Mouse (Mus musculus) bone marrow, adult 2 months (tissue): Measurements from ENCODE around the gene Zfp207. TPM values are rescaled to one million over a fixed set of nuclear protein-coding genes. Genes with fewer than 3 reads are reported as not detected.
"Not testable (repeated sequence)": the region's sequence is repeated elsewhere in the genome, so short reads cannot be mapped to it uniquely, and the experiment has no call there.

ENCODE experiments used
- H3K27ac ChIP-seq: fragments of 200-500 bp; 2 replicates; pipeline ENCODE4 v1.5.1; 2012; ENCODE audit warnings: low read depth, mild to moderate bottlenecking, control low read depth, inconsistent platforms, low read length; ENCODE audit not compliant: control insufficient read depth, poor library complexity, insufficient read depth
- H3K4me1 ChIP-seq: fragments of 200-500 bp; 2 replicates; pipeline ENCODE4 v1.6.1; 2011; ENCODE audit warnings: low read length; ENCODE audit not compliant: control insufficient read depth, insufficient read depth
- H3K4me3 ChIP-seq: fragments of 200-500 bp; replicated peaks from 2 replicates; pipeline ENCODE3; 2011; ENCODE audit warnings: mild to moderate bottlenecking, low read depth, low read length, control low read depth; ENCODE audit not compliant: control insufficient read depth
- CTCF ChIP-seq: fragments of 200-500 bp; IDR thresholded peaks from 2 replicates; pipeline ENCODE4 v1.5.1; 2011; ENCODE audit warnings: low read length, control low read depth; ENCODE audit not compliant: control insufficient read depth, insufficient read depth
- POLR2A ChIP-seq: fragments of 200-500 bp; IDR thresholded peaks from 2 replicates; pipeline ENCODE4 v1.6.1; 2011; ENCODE audit warnings: low read depth, mild to moderate bottlenecking, control low read depth, low read length, borderline replicate concordance; ENCODE audit not compliant: control insufficient read depth
- WGBS: fragments of 180-500 bp; shearing (Covaris S2); methylation state at CpG from one replicate; pipeline ENCODE4 v1.1.7; 2018; 5-methylcytosine and 5-hydroxymethylcytosine counted together
- polyA plus RNA-seq: library from polyadenylated mRNA; stranded (reverse); fragments of >200 nt; gene quantifications from 2 replicates; pipeline ENCODE4 v1.2.4, GENCODE M21; 2011; ENCODE audit warnings: low replicate concordance; ENCODE audit not compliant: missing spikeins, insufficient read depth, insufficient read length

Zfp207 gene
- polyA plus RNA-seq, 1 experiment, result 103 TPM

DNA sequence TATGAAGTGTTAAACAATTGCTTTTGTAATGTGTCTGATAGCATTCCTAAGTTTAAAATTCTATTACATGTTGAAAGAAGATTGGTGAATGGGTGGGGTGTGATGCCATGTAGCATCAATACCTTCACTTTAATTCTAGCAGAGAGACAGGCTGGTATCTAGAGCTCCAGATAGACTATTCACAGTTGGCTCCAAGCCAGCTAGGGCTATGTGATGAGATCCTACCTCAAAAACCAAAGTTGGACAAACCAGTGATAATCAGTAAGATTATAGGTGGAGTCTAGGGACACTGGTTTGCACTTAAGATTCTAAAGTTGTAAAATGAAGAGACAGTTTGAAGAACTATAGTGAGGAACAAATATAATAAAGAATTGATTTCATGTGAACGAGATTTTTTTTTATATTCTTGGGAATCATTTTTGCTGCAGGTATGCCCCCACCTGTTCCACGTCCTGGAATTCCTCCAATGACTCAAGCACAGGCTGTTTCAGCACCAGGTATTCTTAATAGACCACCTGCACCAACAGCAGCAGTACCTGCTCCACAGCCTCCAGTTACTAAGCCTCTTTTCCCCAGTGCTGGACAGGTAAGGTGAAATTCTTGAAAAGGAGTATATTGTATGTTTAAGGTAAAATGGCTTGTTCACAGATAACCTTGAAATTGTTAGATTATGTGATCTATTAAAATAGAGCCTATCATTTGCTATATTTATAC lies 8.5 kb downstream of the Zfp207 start:
- Histone ChIP-seq H3K4me1 (no peaks in the 10 kb centered on the region; the same call in 1 of the 2 replicates), H3K4me3 (no peak overlapping the region), H3K27ac (no peak overlapping the region)
- TF ChIP-seq POLR2A (no peak), CTCF (no peak)
- WGBS, result 88% methylated on average over 2 of the region's 2 CpGs

DNA sequence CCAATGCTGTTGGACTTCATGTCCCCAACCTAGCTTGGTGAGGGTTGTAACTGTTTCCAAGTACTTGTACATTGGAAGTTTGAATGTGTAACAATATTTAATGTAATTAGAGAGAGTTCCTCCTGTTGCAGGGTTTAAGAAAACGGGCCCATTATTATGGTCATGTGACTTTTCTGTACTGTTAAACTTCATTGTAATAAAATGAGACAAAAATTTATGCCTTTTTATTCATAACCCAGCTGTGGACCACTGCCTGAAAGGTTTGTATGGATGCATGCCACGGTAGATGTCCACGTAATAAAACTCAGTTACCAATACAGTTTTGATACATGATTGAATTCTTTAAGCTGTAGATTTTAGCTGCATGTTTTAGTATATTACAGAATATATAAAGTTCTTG lies 12.9 kb downstream of the Zfp207 start:
- Histone ChIP-seq H3K4me3 (no peak overlapping the region), H3K27ac (no peak overlapping the region), H3K4me1 (no peaks in the 10 kb centered on the region)
- no peak for TF ChIP-seq POLR2A
- WGBS, result 87% methylated on average over 3 of the region's 3 CpGs

DNA sequence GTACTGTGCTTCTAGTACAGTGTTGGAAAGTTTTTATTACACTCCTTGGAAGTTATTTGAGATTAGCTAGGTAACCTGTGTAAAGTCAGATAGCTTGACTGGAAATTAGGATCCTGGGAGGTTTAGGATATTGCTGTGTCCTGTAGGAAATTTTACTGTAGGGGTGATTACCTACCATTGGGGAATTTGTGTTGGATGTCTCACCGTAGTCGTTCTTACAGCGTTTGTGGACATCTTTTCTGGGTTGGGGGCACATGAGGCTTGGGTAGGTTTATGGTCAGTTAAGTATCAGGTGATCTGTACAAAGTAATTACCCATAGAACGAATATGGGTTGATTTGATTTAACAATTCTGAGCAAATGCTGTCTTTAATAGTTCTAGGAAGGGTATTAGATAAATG lies 13.5 kb downstream of the Zfp207 start:
- no peak overlapping the region for H3K4me3 ChIP-seq
- WGBS, result 87% methylated on average over 4 of the region's 4 CpGs
- no peak overlapping the region for H3K27ac ChIP-seq
- H3K4me1 ChIP-seq, result no peaks in the 10 kb centered on the region
- no peak for TF ChIP-seq CTCF
- no peak for TF ChIP-seq POLR2A

DNA sequence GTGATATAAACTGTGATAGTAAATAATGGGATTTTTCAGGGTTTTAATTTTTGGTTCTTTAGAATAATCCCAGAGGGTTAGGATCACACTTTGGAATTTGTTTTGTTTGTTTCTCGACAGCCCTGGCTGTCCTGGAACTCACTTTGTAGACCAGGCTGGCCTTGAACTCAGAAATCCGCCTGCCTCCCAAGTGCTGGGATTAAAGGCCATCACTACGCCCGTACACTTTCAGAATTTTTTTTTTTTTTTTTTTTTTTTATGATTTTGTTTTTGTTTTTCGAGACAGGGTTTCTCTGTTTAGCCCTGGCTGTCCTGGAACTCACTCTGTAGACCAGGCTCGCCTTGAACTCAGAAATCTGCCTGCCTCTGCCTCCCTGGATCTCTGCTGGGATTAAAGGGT lies 24.8 kb downstream of the Zfp207 start:
- not testable (repeated sequence) for H3K4me3 ChIP-seq, H3K4me1 ChIP-seq, H3K27ac ChIP-seq
- 95% methylated on average over 6 of the region's 6 CpGs for WGBS

DNA sequence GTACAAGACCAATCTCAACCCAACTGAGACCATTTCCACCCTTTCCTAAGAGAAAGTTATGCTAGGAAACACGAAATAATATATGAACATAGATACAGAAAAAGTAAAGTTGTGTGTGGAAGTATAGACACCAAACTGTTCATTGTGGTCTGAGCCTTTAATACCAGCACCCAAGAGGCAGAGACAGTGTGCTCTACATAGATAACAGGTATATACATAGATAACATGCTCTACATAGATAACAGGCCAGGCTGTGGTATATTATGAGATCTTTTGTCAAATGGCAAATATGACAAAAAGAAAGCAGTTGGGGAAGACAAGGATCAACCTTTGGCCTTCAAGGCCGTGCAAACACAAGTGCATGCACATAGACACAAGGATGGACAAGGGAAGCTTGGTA lies 27.3 kb downstream of the Zfp207 start:
- Histone ChIP-seq H3K4me1 (no peaks in the 10 kb centered on the region), H3K4me3 (no peak overlapping the region), H3K27ac (no peak overlapping the region)
- TF ChIP-seq POLR2A (no peak), CTCF (no peak)
- WGBS, result 68% methylated on average over 2 of the region's 2 CpGs

DNA sequence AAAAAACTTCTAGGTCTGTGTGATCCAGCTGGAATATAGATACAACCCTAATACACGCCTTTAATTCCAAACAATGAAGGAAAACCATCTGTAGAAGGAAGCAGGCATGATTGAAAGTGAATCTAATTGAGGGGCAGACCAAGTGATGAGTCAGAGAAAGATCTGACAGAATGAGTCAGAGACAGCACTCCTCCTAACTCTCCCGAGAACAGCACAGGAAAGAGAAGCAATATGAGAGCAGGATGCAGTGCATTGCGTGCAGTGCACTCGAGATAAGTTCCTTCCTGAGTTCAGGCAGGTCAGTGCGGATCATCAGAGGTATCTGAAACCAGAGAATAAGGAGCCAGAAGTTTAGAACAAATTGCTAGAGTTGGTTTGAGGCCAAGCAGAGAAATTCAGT lies 34.0 kb downstream of the Zfp207 start:
- Histone ChIP-seq H3K4me3 (no peak overlapping the region), H3K4me1 (peaks cover 2% of the 10 kb centered on the region; the same call in 1 of the 2 replicates), H3K27ac (no peak overlapping the region)
- WGBS, result 75% methylated on average over 5 of the region's 5 CpGs
- TF ChIP-seq CTCF (no peak), POLR2A (no peak)

DNA sequence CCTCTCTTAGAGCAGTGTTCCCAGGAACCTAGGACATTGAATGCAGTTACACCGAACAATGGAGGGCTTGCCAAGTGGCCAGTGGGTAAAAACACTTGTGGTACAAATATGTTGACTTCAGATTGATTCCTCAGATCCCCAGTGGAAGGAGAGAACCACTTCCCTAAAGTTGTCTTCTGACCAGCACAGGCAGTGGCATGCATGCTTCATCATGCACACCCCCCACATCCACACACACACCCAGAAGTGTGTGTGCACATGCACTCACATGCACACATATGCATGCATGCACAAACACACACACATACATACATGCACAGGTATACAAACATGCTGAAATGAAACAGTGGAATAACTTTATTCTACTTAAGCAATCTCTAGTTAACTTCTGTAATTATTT lies 36.7 kb downstream of the Zfp207 start:
- Histone ChIP-seq H3K4me1 (peaks cover 2% of the 10 kb centered on the region; the same call in 1 of the 2 replicates), H3K4me3 (no peak overlapping the region), H3K27ac (no peak overlapping the region)
- 70% methylated on average over 1 of the region's 1 CpGs for WGBS
- no peak for TF ChIP-seq POLR2A
- no peak for TF ChIP-seq CTCF

DNA sequence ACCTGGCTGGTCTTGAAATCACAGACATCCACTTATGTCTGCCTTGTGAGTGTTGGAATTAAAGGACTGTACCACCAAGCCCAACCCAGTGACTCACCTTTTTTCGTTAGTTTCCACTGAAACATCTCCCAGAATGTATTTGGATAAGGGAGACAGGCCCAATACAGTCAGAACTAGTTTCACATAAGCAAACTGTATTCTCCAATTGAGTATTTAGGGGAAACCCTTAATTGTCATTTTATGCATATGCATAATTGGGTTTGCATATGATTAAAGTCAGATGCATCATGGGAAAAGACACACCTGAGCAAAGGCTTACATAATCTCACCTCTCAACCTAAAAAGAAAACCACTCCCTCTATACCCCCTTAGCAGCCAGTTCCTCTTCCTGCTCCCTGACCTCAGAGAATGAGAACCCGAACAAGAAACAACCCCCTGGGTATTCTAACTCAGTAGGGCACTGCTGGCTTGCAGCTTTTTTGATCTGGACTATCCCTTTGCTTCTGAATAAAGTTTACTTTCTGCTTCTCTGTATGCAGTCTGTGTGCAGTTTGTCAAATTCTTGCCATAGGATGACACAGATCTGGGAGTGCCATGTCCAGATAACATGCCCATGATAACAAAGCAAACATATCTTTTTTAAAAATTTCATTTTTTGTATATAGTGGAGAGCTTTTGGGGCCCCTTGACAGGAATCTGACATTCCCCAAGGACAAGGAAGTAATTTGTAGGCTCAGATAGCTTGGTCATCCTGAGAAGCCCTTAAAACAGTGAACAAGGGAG lies 37.3 kb downstream of the Zfp207 start:
- H3K4me3 ChIP-seq, result no peak overlapping the region
- TF ChIP-seq CTCF, result no peak
- TF ChIP-seq POLR2A, result no peak
- peaks cover 2% of the 10 kb centered on the region; the same call in 1 of the 2 replicates for H3K4me1 ChIP-seq
- 33% methylated on average over 2 of the region's 2 CpGs for WGBS
- no peak overlapping the region for H3K27ac ChIP-seq
